In the genomic region with DNA sequence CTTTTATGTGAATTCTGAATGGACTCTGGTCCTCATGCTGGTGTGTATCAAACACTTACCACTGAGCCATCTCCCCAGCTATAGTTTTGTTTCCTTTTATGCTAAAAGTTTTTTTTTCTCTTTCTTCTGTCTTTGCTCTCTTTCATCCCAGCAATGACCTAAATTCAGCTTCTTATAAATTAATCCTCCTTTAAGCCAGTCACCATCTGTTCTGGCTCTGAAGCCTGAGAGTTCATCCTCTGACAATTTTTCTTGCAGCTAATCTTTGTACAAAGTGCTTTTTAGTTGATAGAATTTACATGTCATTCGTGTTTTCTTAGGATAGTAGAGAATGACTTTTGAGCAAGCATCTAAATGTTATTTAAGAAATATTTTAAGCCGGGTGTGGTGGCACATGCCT, we compare ENCODE assay signal across 25 mouse cellular contexts. TPM values are rescaled to one million over a fixed set of nuclear protein-coding genes. Genes with fewer than 3 reads are reported as not detected.
"Had no signal": no experiment of that assay in that cellular context is flagged by ENCODE, and none has a peak within 500 bp of the region (broad histone marks: within the 10 kb centered on the region; RNA-seq: fewer than 3 reads in every experiment).

No protein-coding gene starts in this region.

- H3K36me3 ChIP-seq: heart, embryonic 13.5 days; heart, embryonic 15.5 days; hindbrain, embryonic 13.5 days; hindbrain, embryonic 15.5 days; kidney, embryonic 15.5 days; limb, embryonic 13.5 days; limb, embryonic 15.5 days had no signal

- H3K4me3 ChIP-seq: heart, adult 2 months; heart, embryonic 13.5 days; heart, embryonic 15.5 days; hindbrain, embryonic 13.5 days; hindbrain, embryonic 15.5 days; kidney, embryonic 15.5 days; limb, embryonic 13.5 days; limb, embryonic 15.5 days had no signal

- H3K27ac ChIP-seq: heart, adult 2 months; hindbrain, embryonic 13.5 days; limb, embryonic 13.5 days had no signal

- H3K9ac ChIP-seq: heart, embryonic 13.5 days; heart, embryonic 15.5 days; hindbrain, embryonic 13.5 days; hindbrain, embryonic 15.5 days; kidney, embryonic 15.5 days; limb, embryonic 13.5 days; limb, embryonic 15.5 days had no signal

- ATAC-seq: hindbrain, postnatal 0 days; intestine, embryonic 16.5 days had no signal

- DNase-seq: gastrocnemius, postnatal 14 days; gastrocnemius, postnatal 36 days; heart, adult 2 months; heart, postnatal 14 days; heart, postnatal 36 days; kidney, adult 11 months; kidney, adult 2 months; kidney, adult 9 months; kidney, postnatal 14 days; kidney, postnatal 36 days; layer of hippocampus, adult 9-11 months; layer of hippocampus, postnatal 36 days; left cerebral cortex, postnatal 4 days had no signal

- H3K4me2 ChIP-seq: heart, embryonic 11.5 days; heart, embryonic 13.5 days; heart, embryonic 15.5 days; hindbrain, embryonic 13.5 days; hindbrain, embryonic 15.5 days; kidney, embryonic 15.5 days; limb, embryonic 13.5 days; limb, embryonic 15.5 days; liver, embryonic 11.5 days had no signal

- H3K27me3 ChIP-seq: heart, embryonic 13.5 days; heart, embryonic 15.5 days; hindbrain, embryonic 13.5 days; hindbrain, embryonic 15.5 days; kidney, embryonic 15.5 days; limb, embryonic 13.5 days; limb, embryonic 15.5 days had no signal

- H3K9me3 ChIP-seq: heart, embryonic 13.5 days; heart, embryonic 15.5 days; hindbrain, embryonic 13.5 days; hindbrain, embryonic 15.5 days; kidney, embryonic 15.5 days; limb, embryonic 13.5 days; limb, embryonic 15.5 days had no signal

RNA-seq across cellular contexts. Expression of a gene that starts 2.5 kb away (rescaled TPM):
- total RNA-seq: gastrocnemius, adult 8-10 months; gastrocnemius, postnatal 36 days; heart, postnatal 36 days had no signal
